Mouse (Mus musculus): ENCODE results near the gene Psmc1. TPM values are rescaled to one million over a fixed set of nuclear protein-coding genes. Genes with fewer than 3 reads are reported as not detected.
A peak's percentile ranks its signal among the peaks of the same experiment; 100 is the strongest.

The Psmc1 gene
- polyA plus RNA-seq (2012; rRNA removed) = 49.2 and 50.1 TPM in 2 replicates

DNA sequence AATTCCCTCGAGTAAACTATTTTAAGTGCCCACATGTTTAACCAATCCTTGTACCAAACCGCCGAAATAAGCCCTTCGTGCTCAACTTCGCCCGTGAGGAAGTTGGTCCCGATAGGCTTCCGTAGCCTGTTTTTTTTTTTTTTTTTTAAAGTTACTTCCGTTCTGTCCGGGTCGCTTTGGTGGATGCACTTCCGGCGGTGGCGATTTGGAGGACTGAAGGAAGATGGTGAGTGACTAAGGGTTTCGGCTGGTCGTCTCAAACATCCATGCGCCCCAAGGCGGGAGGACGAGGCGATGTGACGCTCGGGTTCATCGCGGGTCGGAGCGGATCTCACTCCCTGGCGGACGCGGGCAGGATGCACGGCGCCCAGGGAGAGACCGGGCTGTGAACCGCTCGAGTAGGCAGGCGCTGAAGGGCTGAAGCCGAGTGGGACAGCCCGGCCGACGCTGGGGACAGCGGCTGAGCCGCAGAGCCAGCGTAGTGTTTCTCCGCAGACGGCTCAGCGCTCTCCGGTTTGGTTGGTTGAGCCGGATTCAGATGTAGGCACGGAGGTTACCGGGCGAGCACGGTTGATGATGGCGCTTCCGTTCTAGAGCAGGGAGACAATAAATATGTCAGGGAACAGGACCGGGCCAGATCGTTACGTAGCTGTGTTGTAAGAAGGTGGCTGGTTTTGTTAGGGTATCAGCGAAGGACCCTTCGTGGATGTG, at the start of gene Psmc1:
TSS of gene Psmc1 (plus strand) at position 169 of the 711 bp plus-strand sequence.
- DNase-seq (ENCODE audit: low read depth) = peak; percentile 57

DNA sequence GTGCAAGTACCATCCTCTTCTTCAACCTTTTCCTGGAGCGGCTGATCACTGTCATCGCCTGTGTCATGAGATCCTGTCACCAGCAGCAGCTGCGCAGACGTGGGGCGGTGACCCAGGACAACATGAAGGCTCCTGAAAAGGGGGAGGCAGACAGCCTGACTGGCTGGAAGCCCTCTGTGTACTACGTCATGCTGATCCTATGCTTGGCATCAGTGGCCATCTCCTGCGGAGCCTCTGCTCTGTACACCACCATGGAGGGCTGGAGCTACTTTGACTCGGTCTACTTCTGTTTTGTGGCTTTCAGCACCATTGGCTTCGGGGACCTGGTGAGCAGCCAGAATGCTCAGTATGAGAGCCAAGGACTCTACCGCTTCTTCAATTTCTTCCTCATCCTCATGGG, 48.9 kb upstream of the Psmc1 start:
- no peak for DNase-seq (ENCODE audit: low read depth)

DNA sequence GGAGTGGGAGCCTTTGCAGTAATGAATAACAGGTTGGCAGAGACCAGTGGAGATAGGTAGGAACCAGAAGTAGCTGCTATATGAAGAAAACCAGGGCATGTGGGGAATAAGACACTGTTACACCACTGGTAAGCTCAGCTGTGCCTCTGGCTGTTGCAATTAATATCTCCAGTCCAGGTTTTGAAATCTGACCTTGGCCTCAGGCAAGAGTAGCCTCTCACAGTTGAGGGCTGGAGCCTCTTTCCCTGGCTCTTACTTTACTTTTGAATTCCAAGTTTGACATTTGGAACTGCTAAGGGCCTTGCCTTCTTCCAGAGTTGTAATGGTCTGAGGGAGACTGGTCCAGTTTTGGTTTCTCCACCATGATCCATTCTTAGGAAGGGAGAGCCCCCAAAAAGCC, 48.1 kb upstream of the Psmc1 start:
- DNase-seq (ENCODE audit: low read depth) = no peak

DNA sequence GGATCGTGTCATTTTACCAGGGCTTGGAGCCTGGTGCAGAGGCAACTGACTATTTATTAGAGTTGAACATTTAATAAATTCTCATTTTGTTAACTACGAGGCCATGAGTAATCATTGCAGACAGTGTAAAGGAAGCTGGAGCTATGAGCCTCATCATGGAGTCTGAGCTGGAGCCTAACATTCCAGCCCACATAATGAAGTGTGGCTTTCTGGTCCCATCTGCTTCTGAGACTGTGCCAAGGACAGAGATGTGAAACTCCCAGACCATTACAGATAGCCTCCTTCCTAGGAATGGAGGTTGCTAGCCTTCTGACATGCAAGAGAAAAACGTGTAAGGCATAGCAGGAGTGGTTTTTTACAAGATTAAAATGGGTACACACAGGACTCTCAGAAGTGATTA, 47.4 kb upstream of the Psmc1 start:
- DNase-seq (ENCODE audit: low read depth) = no peak

DNA sequence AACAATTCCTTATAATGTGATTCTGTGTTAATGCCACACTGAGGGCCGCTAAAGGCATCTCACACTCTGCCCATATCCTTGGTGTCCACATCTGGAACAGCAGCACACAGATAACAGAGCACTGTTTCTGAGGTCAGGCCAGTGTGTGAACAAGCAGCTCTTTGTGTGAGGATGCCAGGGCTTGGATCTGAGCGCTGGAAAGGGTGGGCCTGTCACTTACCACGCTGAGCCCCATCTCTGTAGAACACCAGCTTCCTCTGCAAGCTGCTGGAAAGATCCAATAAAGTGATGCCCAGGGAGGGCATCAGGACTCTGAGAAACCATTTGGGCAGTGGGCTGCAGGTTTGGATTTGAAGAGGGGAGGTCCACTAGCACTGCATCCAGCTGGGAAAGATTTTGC, 44.8 kb upstream of the Psmc1 start:
- DNase-seq (ENCODE audit: low read depth) = no peak

DNA sequence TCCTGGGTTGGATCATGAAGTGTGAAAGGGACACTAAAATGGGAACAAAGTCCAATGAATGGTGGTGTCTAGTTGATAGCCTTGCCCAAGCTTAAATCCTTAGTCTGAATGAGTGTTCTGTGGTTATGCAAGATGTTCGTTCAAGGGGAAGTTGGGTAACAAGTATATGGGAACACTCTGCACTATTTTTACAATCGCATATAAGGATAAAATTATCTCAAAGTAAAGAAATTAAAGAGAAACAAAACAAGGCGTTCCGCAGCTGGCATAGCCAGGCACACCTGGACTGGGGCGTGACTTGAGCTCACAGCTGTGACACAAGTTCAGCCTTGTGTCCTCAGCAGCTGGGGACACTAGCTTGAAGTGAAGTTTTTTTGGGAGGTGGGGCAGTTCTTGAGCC, 42.5 kb upstream of the Psmc1 start:
- peak; percentile 16 for DNase-seq (ENCODE audit: low read depth)

DNA sequence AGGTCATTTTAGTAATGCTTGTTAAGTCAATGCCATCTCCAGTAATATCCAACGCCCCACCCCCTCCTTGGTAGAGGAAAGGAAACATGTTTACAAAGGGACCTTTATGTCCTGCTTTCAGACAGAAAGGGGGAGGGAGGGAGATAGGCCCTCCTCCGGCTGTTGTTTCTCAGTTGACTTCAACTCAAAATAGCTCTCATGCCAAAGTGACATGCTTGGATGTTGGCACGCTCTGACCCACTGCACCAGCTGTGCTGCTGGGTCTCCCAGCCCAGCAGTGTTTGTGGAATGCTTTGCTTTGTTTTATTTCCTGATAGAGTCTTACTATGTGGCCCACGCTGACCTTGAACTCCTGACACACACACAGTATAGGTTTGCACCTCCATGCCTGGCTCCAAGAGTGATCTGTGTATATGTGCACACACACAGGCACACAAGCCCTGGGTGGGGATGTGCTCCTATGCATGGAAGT, 36.7 kb upstream of the Psmc1 start:
- DNase-seq (ENCODE audit: low read depth) = no peak

DNA sequence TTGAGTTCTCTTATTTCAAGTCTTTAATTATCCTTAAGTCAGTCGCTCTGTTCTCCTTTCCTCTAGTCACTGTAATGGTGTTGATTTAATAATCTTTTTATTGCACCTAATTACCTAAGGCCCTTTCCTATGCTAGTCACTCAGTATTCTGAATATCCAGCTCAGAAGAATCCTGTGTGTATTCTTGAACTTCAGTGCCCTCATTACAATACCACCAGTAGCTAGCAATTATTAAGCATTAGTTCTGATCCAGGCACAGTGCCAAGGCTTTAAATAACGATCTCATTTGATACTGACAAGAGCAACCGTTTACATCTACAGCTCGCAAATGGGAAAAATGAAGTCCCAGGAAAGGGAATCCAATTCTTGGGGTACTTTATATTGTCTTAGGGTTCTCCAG, 34.2 kb upstream of the Psmc1 start:
- DNase-seq (ENCODE audit: low read depth) = no peak

DNA sequence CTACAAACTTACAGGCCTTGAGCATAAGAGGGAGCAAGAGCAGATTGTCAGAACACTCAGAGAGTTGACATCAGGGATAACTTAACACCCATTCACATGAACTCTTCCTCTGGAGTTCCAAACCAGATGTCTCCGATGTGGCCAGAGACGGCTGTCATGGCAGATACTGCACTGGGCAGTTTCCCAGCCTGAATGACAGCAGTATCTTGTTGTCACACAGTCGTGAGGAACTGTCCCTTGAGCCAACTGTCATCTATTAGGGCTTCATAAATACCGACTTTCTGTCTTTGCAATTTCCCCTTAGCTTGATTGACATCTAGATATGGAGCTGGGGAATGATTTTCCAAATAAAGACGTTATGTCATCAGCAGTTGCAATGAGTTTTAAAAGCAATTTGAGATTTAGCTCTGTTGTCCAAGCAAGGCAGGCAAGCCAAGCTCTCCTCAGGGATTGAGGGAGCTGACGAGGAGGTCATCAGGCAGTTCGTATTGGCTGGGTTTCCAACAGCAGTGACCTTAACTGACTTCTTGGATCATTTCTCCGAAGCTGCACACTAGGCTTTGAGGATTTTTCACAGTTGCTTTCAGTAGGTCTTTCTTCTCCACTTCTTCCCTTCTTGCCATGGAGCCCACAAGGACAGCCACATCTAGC, 30.2 kb upstream of the Psmc1 start:
- DNase-seq (ENCODE audit: low read depth) = no peak

DNA sequence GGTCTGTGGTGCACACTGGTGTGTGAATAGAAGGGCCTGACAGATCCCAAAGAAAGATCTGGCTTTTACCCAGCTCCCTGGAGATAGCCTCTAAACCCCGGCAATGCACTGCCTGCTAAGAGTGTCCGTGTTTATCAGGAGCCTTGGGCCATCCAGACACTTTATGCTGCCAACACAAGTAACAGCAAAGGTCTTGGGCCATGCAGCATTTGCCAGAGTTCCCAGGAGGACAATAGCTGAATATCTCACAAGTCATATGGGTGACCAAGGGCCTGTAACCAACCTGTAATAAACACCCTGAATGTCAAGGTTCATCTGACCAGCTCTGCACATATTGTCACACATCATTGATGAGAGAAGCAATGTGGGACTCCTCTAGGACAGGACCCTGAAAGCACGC, 21.9 kb upstream of the Psmc1 start:
- DNase-seq (ENCODE audit: low read depth) = no peak

DNA sequence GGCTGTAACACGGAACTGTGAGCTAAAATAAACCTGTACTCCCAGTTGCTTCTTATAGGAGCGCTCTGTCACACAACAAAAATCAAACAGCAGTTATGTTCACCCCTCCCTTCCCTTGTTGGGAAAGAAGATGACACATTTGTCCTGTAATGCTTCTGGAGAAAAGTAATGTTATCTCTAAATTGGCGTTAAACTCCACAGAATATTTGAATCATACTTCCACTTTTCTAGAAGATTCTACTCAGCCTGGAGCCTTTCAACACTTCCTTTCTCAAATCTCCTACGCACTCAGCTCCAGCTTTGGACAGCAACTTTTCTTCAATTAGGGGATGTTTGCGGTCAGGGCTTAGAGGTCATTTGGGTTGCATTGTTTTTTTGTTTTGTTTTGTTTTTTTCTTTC, 20.7 kb upstream of the Psmc1 start:
- no peak for DNase-seq (ENCODE audit: low read depth)

DNA sequence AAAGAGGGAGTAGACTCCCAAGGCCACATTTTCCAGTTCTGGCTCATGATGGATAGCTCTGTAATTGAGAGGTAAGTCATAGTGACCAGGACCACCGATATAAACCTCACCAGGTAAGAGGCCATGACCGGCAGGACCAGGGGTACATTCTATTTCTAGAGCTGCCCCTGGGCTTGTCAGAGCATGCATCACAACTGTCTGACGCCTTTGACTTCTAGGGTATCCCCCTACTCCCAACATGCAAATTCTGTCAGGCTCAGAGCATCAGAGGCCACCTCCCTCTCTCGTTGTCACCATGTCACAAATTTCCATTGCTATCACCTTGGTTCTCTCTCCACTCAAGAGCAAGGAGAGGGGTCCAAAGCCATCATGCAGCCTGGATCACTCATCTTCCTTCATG, 19.2 kb upstream of the Psmc1 start:
- DNase-seq (ENCODE audit: low read depth) = no peak

DNA sequence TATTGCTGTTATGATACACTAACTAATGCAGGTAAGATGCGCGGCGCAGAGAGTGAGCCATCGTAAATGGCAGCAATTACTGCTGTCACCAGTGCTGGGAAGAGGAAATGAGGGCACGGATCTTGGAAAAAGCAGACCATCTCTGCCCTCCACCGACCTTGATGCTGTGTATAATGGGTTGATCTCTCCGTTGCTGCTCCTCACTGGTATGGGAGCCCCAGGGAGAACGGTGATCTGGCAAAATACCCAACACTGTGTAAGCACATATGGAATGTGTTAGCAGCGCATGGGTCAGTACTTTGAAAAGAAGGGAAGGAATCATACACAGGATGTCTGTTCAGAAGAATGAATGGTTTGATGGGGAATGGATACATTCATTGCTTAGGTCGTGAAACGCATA, 16.9 kb upstream of the Psmc1 start:
- DNase-seq (ENCODE audit: low read depth) = no peak

DNA sequence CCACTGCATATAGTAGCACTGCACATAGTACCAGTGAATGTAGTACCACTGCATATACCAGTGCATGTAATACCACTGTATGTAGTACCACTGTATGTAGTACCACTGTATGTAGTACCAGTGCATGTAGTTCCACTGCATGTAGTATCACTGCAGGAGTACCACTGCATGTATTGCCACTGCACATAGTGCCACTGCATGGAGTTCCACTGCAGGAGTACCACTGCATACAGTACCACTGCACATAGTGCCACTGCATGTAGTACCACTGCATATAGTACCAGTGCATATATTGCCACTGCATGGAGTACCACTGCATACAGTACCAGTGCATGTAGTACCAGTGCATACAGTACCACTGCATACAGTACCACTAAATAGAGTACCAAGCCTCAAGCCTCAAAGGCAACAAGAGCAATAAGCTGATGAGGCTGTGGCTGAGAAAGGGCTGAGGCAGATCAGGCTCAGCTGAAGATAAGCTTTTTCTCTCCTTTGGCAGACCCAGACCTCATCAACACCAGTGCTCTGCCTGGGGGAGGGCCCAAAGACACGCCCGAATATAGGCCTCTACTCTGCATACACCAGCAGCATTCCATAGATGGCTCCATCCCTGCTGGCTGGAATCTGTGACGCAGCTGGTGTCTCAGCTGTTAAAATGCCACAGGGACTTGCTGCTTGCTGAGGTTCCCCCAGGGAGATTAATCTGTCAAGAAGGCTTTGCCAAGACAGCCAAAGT, 9.8 kb upstream of the Psmc1 start:
- DNase-seq (ENCODE audit: low read depth) = no peak

DNA sequence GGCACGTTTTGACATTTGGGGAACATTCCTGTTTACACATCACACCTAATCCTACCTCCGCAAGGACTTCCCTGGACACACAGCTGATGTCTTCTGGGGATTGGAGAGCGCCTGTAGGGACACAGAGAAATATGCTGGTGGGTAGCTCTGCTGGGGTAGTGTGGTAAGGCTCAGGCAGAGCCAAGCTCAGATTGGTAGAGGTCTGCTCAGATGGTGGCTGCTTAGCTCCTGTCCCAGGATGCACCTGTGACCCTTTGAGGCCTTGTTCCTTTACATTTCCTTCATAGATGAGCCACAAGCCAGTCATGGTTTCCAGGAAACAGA, 9.3 kb upstream of the Psmc1 start:
- DNase-seq (ENCODE audit: low read depth) = no peak

DNA sequence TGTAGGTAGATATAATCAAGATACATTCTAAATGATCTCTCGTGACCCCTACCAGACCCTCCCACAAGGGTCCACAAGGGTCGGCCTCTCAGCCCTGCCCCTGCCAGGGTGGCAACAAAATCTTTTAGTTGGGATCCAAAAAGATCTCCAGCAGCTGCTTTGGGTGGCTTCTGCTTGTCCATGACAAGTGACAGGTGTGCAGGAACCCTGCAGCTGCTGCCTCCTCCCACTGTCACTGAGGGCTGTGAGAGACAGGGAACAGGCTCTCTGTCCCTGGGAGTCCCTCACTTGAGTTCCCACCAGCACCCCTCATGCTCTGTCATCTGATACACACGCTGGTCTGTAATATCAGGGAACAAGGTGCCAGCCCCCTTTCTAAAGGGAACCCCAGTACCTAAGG, 8.3 kb upstream of the Psmc1 start:
- no peak for DNase-seq (ENCODE audit: low read depth)

DNA sequence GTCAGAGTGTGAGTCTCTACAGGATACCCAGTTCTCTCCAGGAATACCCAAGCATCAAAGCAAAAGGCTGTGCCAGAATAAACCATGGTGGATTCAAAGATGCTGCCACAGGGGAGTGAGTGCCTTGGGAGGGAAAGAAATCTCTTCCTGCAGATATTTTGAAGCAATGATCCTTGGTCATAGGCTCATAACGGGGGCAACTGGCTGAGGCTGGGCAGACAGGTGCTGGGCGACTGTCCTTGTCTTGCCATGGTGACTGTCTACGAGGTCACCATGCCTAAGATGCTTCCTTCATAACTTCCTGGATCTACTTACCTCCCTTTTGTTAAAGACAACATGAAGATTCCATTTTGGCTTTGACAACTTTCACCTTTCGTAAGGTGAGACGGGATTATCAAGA, 5.4 kb upstream of the Psmc1 start:
- DNase-seq (ENCODE audit: low read depth) = no peak

DNA sequence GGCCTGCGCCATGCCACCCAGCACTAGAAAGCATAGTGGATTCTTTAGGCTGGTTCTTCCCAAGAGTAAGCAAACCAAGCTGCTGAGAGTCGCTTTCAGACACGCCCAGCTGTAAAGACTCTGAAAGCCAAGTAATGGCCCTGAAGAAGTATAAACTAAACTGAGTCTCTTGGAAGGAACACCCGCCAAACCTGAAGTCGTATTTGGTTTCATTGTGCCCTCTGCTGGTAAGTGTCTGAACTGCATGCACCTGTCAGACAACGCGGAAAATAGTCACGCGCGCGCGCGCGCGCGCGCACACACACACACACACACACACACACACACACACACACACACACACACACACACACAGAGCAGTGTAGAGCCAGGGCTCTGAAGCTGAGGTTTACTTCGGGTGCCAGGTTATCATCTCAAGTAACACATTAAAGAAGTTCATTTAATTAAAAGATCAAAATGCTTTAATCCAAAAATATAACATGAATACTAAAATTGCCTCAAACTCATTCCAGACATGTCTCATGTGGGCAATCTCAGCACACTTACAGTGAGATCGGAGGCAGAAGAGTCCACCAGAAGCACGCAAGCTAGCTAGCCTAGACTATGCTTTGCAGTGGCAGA, 3.6 kb upstream of the Psmc1 start:
- DNase-seq (ENCODE audit: low read depth) = no peak

DNA sequence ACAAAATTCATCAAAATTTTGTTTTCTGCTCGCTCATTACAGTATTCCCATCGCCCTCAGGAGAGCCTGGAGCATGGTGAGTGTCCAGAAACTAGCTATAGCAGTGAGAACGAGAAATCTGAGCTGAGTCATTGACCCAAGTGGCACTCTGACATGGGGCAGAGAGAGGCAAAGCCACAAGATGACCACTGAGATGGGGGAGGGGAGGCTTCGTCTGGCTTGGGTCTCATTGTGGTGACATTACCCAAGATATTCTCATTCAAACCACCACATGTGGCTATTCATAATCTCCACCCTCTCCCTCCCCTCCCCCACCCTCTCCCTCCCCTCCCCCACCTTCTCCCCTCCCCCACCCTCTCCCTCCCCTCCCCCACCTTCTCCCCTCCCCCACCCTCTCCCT, 2.5 kb upstream of the Psmc1 start:
- no peak for DNase-seq (ENCODE audit: low read depth)

DNA sequence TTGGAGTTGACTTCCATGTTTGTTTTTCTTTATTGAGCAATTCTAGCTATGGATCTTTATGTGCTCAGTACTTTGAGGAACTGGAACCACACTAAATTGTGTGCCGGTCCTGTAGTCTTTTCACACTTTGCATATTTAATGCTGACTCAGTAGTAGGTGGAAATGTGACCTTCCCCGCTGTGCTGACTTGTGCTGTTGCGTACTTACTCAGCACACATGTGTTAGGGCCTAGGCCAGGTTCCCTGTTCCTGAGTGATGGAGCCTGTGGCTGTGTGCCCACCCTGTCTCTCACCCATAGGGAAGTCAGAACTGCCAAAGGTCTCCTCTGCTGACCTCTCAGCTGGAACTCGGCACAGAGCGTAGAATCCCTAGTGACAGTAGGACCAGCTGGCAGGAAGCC, 6.0 kb downstream of the Psmc1 start:
- no peak for DNase-seq (ENCODE audit: low read depth)

DNA sequence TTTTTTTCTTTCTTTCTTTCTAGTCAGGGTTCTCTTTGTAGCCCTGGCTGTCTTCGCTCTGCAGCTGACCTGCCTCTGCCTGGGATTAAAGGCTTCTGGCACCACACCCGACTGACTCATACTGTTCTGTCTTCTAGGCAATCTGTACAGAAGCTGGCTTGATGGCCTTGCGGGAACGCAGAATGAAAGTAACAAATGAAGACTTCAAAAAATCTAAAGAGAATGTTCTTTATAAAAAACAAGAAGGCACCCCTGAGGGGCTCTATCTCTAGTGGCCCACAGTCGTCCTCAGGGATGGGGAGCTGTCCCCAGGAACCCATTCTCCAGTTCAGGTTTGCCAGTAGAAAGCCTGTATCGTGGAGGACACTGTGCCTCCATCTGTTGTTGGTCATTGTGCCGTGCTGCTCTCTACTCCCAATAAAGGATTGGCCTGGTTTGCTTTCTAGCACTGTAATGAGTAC, 13.0 kb downstream of the Psmc1 start:
- no peak for DNase-seq (ENCODE audit: low read depth)

DNA sequence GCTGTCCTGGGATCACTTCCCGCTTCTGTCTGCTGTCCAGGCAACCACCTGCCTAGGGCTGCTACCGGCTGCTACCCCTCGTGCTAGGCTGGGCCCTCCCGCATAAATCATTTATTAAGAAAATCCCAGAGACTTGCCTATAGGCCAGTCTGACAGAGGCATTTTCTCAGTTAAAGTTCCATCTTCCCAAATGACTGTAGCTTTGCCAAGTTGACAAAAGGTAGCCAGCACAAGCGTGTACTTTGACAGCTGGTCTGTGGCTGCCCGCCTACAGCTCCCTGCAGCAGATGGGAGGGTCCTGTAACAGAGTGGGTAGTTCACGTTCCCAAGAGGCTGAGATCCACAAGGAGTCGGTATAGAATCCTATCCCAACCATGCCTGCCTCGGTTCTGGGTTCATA, 13.5 kb downstream of the Psmc1 start:
- DNase-seq (ENCODE audit: low read depth) = no peak

Measured in gonadal fat pad, adult 2 months (tissue).